Comparison of ENCODE assay signal across 8 mouse cellular contexts in genomic region chr4:89138361-89138651, GRCm38 (mm10). TPM values are rescaled to one million over a fixed set of nuclear protein-coding genes. Genes with fewer than 3 reads are reported as not detected.
DNase-seq lines count a peak whose midpoint lies in the region; ATAC-seq and TF ChIP-seq lines count a peak whose summit lies in the region.

No protein-coding gene starts in this region.

- peak overlapping the region; percentile 86; the same call in 1 of the 2 replicates for H3K9ac ChIP-seq in forebrain, embryonic 16.5 days (replicated peaks; ENCODE audit: low read depth, low read length)
- H3K9ac ChIP-seq in liver, embryonic 15.5 days, result 0 out of 2 replicates have a peak overlapping the region, but pooled peaks have one; percentile 52

- WGBS in forebrain, embryonic 16.5 days, result 6% methylated on average over 4 of the region's 4 CpGs
- WGBS in liver, embryonic 15.5 days (ENCODE audit: insufficient replicate concordance), result 17% methylated on average over 4 of the region's 4 CpGs

- H3K4me2 ChIP-seq in forebrain, embryonic 16.5 days (ENCODE audit: low read length), result peak overlapping the region; percentile 81
- peak overlapping the region; percentile 90 for H3K4me2 ChIP-seq in liver, embryonic 15.5 days

- H3K4me3 ChIP-seq in gastrocnemius, adult 2 months, result peak overlapping the region; percentile 85
- peak overlapping the region; percentile 98 for H3K4me3 ChIP-seq in E14TG2a.4 (replicated peaks; ENCODE audit: low read length)
- H3K4me3 ChIP-seq in forebrain, embryonic 16.5 days (replicated peaks; ENCODE audit: low read length), result peak overlapping the region; percentile 97
- peak overlapping the region; percentile 68 for H3K4me3 ChIP-seq in liver, embryonic 15.5 days (replicated peaks)

- no peak for DNase-seq in gastrocnemius, adult 2 months
- DNase-seq in gastrocnemius, adult 8-10 months (ENCODE audit: low spot score in 2 of 2), result no peak
- no peak for DNase-seq in cerebellum, postnatal 36 days
- no peak for DNase-seq in gastrocnemius, postnatal 25 days
- DNase-seq in left cerebral cortex, adult 11 months (ENCODE audit: low spot score), result no peak

- H3K4me1 ChIP-seq in E14TG2a.4 (replicated peaks; ENCODE audit: low read depth, low read length), result peaks cover 16% of the 10 kb centered on the region
- peaks cover 19% of the 10 kb centered on the region for H3K4me1 ChIP-seq in forebrain, embryonic 16.5 days (replicated peaks; ENCODE audit: control insufficient read depth, insufficient read depth, low read length)
- H3K4me1 ChIP-seq in liver, embryonic 15.5 days (replicated peaks), result peaks cover 37% of the 10 kb centered on the region

- TF ChIP-seq CTCF in gastrocnemius, adult 2 months (IDR thresholded peaks at IDR 0.05), result no peak
- no peak for TF ChIP-seq CTCF in E14TG2a.4 (conservative IDR thresholded peaks at IDR 0.05; ENCODE audit: low read length)

- peaks cover 31% of the 10 kb centered on the region for H3K36me3 ChIP-seq in E14TG2a.4 (ENCODE audit: insufficient read depth, low read length)
- H3K36me3 ChIP-seq in forebrain, embryonic 16.5 days (ENCODE audit: control insufficient read depth, insufficient read depth), result no peaks in the 10 kb centered on the region
- 0 out of 2 replicates have a peak, but pooled peaks cover 3% of the 10 kb centered on the region for H3K36me3 ChIP-seq in liver, embryonic 15.5 days (replicated peaks)

- H3K9me3 ChIP-seq in E14TG2a.4 (ENCODE audit: low read length), result no peaks in the 10 kb centered on the region
- H3K9me3 ChIP-seq in forebrain, embryonic 16.5 days (ENCODE audit: control insufficient read depth, low read length), result no peaks in the 10 kb centered on the region
- no peaks in the 10 kb centered on the region for H3K9me3 ChIP-seq in liver, embryonic 15.5 days (replicated peaks)

- intact Hi-C loops in gastrocnemius, adult 2 months (cut with DNase I), result loop anchor here (5.0 kb wide), 1 partner anchor 201 kb away; no protein-coding TSS in a partner anchor

- peaks cover 4% of the 10 kb centered on the region; the same call in 1 of the 2 replicates for H3K27me3 ChIP-seq in E14TG2a.4 (ENCODE audit: insufficient read depth, low read length)
- no peaks in the 10 kb centered on the region for H3K27me3 ChIP-seq in forebrain, embryonic 16.5 days (replicated peaks; ENCODE audit: control insufficient read depth, insufficient read depth, low read length)
- no peaks in the 10 kb centered on the region for H3K27me3 ChIP-seq in liver, embryonic 15.5 days

- H3K27ac ChIP-seq in gastrocnemius, adult 2 months, result peak overlapping the region; percentile 90
- H3K27ac ChIP-seq in forebrain, embryonic 16.5 days (ENCODE audit: low read length), result no peak overlapping the region
- H3K27ac ChIP-seq in liver, embryonic 15.5 days (replicated peaks), result no peak overlapping the region

- ATAC-seq in forebrain, embryonic 16.5 days, result no peak
- ATAC-seq in liver, embryonic 15.5 days (ENCODE audit: insufficient read depth), result no peak

RNA-seq across cellular contexts. Expression of gene Mtap, which starts 1.4 kb away (rescaled TPM):
- 10 to 100 TPM; 13.9 to 15.3 TPM for total RNA-seq in gastrocnemius, adult 2 months (2021)
- 10 to 100 TPM; 15.3 to 18.8 (median 16.9) TPM for total RNA-seq in gastrocnemius, adult 8-10 months (2022)
- polyA plus RNA-seq in forebrain, embryonic 16.5 days (2015; fragmentation: Nextera tagmentation; extraction: Ambion mirVana), result 24.8 and 31.5 TPM in 2 replicates
- 18.0 and 18.4 TPM in 2 replicates for polyA plus RNA-seq in liver, embryonic 15.5 days (2015; fragmentation: Nextera tagmentation; extraction: Ambion mirVana)
- 10 to 100 TPM; 12.8 to 13.1 TPM for total RNA-seq in gastrocnemius, postnatal 25 days (2021)
